Mouse (Mus musculus): ENCODE data around the gene Shq1.

Shq1 gene

DNA sequence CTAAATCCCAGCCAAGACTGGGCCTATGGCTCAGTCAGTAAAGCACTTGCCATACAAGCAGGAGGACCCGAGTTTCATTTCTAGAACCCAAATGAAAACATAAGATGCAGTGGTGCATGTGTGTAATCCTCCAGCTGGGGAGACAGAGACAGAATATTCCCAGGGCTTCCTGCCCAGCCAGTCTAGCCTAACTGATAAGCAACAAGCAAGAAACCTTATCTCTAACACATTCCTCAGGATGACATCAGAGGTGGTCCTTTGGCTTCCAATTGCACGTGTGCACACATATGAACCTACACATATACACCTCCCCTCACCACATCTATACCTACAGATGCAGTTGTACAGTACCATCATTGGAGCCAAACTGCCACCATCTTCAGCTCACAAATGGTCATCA is 2.1 kb downstream of the Shq1 start:
- DNase-seq (ENCODE audit: low read depth, low spot score): no peak

DNA sequence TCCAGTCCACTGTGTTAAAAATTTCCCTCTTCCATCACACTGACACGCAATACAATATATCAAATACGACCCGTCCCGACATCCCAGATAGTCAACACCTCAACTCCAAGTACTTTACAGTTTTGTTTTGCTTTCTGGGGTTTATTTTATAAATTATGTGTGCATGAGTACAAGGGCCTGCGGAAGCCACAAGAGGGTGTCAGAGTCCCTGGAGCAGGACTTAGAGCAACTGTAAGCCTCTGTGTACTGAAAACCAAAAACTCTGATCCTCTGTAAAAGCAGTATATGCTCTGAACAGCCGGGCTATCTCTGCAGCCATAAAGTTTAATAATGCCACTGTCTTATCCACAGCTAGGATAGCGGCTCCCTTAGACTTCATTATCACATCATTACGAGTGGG is 3.3 kb downstream of the Shq1 start:
- no peak for DNase-seq (ENCODE audit: low read depth, low spot score)

DNA sequence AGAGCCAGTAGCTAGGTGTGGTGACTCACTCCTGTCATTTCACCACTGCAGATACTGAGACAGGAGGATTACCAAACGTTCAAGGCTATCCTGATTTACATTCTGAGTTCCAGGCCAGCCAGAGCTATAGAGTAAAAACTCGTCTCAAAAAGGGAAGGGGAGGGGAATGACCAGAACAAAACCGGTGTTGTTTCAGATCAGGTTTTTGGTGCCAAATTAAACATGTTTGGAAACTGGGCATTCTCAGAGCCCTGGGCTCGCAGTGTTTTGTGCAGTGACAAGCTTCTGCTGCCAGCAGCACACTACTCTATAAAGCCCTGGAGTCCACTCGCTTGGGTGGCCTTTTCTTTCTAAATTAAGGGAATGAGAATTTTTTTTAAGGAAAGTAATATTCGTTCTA is 8.7 kb downstream of the Shq1 start:
- no peak for DNase-seq (ENCODE audit: low read depth, low spot score)

DNA sequence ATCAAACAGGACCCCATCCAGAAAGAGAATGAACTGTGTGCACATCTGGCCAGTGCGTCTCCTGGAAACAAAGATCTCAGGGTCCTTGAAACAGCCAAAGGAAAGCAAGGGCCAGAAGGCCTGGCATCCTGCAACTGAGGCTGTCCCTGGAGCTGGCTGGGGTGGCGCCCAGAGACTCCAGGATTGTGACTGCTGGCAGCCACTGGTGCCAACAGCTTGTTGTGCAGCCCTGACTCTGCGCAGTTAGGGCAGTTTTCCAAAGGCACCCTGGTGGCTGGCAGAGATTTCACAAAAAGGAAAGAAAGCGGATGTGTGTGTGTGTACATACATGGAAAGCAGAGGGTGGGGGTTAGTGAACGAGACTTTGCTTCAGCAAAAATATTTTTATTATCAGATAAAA is 10.6 kb downstream of the Shq1 start:
- peak; percentile 10 for DNase-seq (ENCODE audit: low read depth, low spot score)

DNA sequence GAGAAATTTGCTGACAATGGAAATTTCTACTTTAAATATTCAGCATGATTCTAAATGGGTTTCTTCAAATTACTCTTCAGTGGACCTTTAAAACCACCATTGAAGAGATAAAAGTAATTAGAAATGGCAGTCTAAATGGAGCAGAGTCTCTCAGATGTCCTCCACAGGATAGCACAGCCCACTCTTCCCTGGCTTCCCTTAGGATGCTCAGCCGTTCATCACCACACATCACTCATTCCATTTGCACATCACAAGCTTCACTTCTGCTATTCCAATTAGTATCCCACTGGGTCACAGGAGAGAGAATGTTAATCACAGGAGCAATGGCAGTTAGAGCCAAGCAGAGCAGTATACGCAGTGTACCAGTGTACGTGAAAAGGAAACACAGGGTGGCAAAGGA is 18.4 kb downstream of the Shq1 start:
- no peak for DNase-seq (ENCODE audit: low read depth, low spot score)

DNA sequence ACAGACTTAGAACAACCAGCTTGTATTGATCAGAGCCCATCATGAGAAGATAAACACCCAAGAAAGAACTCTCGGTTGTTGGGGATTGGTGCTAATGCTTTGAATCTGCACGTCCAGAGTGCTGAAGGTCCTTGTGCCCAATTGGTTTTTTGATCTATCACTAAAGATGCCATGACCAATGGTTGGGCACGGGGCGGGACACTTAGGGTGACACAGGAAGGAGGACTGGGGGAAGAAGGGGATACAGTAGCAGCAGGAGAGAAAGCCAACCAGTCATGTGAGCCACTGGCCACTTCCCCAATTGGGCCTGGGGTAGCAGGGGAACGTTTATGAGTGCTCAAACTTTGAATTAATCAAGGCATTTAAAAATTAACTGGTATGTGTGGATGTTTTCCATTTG is 23.8 kb downstream of the Shq1 start:
- peak; percentile 67 for DNase-seq (ENCODE audit: low read depth, low spot score)

DNA sequence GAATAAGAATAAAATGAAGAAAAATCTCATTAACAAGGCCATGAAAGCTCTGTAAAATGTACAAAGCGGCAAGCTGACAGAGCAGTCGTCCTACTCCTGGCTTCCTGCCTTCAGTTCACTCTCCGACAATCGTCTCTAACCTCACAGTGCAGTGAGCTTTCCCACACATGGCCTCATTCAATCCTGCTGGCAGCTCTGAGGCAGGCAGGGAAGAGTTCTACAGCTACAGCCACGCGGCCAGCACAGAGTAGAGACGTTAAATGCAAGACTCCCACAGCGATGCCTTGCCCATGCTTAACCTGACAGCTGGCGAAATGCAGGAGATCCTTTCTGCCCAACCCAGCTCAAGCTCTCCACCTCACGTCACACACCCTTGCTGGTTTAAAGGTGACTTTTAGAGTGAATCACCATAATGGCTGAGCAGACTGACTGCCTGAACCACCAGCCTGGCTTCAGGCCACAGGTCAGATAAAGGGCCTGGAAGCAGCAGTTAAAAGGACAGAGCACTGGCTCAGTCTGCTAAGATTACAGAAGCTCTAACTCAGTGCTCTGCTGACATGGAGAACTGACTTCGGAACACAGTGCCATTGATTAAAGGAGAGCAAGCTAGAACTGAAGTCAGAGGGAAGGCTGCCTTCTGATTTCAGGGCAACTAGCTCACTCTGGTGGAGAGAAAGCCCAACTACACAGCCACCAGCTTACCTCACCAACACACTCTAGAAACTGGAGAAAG is 25.3 kb downstream of the Shq1 start:
- peak; percentile 75 for DNase-seq (ENCODE audit: low read depth, low spot score)

DNA sequence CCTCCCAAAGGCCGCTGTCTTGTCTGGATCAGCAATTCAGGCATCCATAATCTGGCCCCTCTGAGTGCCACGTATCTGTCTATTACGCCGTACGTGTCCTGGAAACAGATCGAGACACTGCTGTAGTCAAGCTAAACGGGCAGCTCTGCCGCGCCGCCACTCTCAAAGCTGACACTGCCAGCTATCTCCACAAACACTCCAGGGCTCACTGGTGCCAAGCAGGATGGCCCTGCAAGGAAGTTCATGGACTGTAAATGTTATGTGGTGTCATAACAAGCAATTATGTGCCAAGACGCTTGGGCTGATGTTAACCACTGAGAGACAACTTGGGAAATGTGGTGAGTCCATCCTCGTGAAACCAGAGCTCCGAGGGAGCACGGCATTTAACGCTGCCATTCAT is 26.3 kb downstream of the Shq1 start:
- DNase-seq (ENCODE audit: low read depth, low spot score): no peak

DNA sequence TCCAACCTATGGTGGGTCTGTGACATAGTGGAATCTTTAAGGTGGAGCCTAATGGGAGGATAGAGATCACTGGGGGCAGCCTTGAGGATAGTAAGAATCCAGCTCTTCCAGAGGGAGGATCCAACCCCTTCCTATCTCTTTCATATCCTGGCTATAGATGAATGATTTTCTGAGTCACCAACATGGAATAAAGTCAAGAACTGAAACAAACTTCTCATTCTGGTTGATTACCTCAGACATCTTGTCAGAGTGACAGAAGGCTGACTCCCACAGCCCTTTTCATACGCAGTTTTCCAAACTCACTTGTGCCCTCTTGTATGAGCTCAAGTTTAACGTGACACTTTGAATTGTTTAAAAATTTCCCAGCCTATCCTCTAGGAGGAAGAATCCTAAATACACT is 28.2 kb downstream of the Shq1 start:
- no peak for DNase-seq (ENCODE audit: low read depth, low spot score)

DNA sequence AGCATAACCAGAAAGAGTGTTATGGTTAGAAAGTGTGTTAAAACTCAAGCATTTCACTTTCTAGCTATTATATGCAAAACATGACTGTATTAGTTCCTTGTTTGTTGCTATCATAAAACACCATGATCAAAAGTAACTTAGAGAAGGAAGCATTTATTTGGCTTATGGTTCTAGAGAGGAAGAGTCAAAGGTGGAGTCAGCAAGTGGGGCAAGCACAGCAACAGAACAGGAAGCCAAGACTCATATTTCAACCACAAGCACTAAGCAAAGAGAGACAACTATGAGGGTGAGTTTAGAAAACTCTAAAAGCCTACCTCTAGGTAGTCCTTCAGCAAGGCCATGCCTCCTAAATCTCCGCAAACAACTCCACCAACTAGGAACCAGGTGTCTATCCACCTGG is 30.4 kb downstream of the Shq1 start:
- no peak for DNase-seq (ENCODE audit: low read depth, low spot score)

DNA sequence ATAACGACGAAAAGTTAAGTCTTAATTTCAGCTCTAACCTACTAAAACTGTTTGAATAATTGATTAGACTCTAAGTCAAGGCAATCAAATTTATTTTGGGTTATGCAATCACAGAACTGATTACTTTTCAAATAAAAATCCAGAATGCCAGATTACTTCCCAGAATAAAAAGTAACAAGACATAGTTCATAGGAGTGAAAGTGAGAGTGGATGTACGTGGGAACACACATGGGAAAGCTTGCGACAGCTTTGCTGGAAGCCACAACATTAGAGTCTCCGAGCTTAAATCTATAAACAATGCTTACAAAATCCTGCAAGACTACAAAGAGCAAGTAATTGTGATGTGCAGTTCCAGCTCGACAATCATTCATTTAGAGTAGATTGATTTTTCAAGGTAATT is 41.9 kb downstream of the Shq1 start:
- no peak for DNase-seq (ENCODE audit: low read depth, low spot score)

DNA sequence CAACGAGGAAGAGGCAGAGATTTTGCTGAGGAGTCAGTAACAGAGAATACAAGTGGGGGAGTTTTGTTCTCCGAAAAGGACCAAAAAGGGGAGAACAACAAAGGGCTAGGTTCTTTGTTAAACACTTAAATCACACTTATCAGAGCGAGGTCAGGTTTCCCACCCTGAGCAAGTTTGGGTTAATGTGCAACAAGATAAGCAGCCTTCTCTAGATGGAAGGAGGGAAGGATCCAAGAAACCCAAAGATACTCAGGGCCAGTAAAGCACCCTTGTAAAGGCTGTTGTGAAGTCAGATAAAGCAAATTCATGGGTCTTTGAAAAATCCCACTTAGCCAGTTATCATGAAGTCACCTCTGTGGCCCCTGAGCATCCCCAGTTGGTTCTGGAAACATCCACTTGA is 42.7 kb downstream of the Shq1 start:
- no peak for DNase-seq (ENCODE audit: low read depth, low spot score)

DNA sequence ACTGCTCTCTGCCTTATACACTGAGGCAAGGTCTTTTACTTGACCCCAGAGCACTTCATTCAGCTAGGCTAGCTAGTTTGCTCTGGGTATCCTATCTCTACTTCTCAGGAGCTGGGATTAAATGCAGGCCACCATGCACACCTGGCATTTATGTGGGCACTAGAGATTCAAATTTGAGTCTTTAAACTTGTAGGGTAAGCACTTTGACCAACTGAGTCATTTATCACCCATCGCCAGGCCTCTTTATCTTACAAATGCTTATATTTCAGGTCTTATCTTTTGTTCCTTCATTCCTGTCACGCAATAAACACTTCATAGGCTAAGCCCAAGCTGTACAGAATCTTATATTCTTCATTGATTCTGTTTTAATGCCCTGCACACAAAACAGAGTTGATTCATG is 47.0 kb downstream of the Shq1 start:
- DNase-seq (ENCODE audit: low read depth, low spot score): no peak

DNA sequence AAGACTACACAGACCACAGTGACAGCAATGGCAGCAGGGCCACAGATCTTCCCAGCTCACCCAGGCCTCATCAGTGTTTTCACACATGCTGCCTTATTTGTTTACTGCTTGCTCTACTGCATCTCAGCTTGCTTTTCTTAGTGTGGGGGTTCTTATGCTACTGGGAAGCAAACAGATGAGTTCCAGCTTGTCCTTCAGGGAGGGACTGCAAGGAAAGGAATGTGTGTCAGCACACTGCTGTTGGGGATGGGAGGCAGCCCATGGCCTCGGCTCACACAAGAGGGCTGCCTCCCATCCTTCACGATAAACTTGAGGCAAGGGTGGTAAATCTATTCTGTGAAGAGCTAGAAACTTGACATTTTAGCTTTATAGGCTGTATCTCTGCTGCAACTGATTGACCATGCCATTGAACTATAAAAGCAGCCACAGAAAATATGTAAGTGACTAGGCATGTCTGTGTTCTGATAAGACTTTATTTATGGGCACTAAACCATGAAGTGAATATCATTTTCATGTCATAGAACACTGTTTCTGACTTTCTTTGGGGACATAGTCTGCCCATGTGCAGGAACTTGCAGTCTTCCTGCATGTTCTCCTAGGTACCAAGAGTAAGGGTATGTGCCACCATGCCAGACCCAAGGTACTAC is 48.0 kb downstream of the Shq1 start:
- DNase-seq (ENCODE audit: low read depth, low spot score): no peak

DNA sequence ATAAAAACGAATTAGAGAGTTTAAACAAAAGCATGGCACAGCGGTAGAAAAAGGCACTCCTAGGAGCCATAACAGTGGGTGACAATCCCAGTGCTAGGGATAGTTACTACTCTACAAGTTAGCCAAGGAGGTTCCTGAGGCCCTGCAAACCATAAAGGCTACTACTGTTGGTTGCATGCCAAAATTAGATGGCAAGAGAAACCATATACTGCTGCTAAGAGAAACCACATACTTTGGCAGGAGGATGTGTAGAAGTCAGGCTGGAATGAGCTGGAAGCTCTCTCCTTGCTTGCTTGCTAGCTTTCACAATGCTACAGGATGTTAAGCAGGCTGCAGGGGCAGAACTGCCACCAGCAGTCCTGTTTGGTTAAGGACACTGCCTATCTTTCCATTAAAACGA is 50.5 kb downstream of the Shq1 start:
- no peak for DNase-seq (ENCODE audit: low read depth, low spot score)

DNA sequence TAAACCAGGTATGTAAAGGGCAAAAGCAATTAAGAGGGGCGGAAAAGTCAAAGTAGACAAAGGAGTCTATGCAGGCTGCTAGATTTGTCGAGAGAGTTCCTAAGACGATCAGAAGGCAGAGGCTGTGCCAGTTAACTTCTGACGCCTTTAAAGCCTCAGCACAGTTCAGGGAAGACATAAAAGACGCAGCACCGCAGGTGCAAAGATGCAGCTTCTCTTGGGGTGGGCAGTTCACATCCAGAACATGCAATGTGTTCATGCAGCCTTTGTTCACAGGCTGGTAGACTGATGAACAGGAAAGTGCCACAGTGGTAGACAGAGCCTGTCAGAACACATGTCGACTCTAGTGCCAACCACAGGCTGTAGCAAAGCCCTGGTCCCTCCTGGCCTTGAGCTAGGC is 51.6 kb downstream of the Shq1 start:
- no peak for DNase-seq (ENCODE audit: low read depth, low spot score)

DNA sequence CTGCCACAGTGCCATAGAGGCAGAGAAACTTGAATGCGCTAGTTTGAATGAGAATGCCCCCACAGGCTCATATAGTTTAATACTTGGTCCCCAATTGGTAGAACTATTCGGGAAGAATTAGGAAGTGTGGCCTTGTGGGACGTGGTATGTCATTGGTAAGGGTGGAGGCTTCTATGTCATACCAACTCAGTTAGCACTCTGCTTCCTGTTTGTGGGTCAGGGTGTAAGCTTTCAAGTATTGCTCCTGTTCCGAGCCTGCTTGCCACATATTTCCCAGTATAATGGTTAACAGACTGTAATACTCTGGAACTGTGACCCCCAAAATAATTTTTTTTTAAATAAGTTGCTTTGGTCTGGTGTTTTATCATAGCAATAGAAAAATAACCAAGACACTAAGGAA is 54.8 kb downstream of the Shq1 start:
- no peak for DNase-seq (ENCODE audit: low read depth, low spot score)

DNA sequence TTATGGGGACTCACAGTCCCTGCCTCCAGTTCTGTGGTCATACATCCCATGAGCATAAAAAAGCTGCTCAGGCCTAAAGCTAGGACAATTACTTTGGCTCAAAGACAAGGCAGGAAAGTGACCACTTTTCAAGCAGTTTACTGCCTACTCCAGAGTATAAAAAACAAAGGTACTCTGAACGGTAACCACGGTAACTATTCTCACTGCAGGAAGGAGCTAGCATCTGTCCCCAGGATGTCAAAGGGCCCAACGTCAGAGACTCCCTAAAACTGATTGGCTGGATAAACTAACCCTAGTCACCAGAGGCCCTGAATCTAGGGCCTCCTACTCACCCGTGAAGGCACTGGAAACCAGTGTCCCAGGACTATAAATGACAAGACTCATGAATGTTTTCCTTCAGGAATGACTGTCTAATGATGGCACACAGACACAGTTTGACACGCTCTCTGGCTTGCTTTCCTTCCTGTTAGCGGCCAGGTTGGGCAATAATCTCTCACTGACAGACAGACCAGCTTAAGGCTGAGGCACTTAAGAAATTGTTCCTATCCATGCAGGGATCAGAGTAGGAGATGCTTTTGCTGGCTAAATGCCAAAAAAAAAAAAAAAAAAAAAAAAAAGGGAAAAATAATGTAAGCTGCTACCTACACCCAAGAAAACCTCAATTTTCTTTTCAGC is 57.2 kb downstream of the Shq1 start:
- DNase-seq (ENCODE audit: low read depth, low spot score): peak; percentile 18

DNA sequence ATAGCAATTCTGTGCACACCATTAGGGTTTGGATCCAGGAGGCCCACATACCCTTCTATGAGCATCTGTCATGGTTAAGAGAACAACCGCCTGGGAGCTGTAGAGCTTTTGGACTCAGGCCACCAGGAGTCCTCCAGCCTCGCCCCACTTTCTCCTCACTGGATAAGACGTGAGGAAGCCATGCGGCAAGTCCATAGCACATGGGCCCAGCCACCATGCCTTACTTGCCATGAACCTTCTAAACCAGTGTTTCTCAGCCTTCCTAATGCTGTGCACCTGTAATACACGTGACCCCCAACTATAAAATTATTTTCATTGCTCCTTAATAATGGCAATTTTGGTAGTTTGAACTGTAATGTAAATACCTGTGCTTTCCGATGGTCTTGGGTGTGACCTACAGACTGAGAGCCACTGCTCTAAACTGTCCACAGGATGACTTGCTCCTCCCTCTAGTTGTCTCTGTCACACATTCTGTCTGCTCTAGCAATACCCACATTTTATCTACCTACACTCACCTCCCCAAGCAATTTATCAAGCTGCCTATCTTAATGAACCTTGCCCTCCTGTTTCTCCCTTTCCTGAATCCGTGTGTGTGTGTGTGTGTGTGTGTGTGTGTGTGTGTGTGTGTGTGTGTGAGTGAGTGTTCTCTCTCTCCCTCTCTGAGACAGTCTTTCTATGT is 59.9 kb downstream of the Shq1 start:
- no peak for DNase-seq (ENCODE audit: low read depth, low spot score)

DNA sequence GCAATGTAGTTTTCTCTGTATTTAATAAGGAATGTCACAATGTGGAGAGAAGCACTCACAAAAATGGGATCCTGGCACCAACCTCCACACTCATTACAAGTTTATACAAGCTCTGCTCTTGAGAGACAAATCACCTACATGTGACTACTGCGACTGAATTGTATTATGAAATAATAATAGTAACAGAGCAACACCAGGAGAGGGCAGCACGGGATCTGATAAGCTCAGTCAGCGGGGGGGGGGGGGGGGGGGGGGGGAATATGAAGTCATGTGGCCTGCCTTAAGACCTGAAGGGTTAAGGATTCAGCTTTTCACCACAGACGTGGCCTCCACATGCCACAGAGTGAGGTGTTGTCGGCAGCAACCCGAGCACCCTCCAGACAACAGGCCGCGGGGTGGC is 60.8 kb downstream of the Shq1 start:
- peak; percentile 31 for DNase-seq (ENCODE audit: low read depth, low spot score)

DNA sequence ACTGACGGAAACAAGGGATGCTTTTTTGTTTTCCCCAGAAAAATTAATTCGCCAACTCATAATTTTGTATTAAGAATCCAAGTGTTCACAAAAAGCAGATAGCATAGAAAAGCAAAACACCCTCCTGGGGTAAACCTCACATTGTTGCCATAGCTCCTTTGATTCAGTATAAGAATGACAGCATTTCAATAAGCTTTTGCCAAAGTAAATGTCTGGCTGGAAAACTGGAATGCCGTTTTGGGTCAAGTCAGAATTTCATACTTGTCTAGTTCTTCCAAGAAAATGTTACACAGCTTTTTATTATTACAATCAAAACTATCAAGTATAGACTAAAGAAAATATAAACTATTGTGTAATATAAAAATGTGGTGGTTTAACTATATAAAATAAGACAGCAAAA is 61.7 kb downstream of the Shq1 start:
- DNase-seq (ENCODE audit: low read depth, low spot score): no peak

DNA sequence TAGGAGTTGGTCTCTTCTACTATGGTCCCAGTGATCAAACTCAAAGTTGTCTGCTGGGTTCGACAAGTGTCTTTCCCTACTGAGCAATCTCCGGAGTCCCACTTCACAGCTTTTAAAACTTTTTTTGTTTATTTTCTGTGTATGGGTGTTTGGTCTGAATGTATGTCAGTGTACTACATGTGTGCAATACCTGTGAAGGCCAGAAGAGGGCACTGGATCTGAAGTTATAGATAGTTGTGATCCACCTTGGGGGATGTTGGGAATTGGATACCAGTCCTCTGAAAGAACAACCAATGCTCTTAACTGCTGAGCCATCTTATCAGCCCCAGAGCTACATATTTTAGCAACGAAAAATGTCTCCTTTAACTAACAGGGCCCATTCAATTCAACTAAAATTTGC is 62.5 kb downstream of the Shq1 start:
- DNase-seq (ENCODE audit: low read depth, low spot score): peak; percentile 81

DNA sequence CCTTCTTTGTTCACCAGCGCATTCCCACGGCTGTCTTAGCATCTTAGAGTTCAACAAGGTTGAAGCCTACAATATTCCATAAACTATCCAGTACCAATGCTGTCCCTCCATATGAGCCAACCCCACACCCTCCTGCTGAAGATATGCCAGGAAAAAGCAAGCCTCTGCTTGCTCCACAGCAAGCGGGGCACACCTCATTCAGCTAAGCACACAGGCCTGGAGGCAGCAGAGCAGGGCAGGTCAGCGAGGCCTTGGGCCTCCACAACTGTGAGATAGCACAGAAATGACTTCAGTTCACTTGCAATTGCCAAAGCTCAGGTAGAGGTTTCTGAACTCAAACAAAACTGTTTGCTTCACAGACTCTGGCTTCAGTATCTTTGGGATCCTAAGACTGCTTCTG is 64.2 kb downstream of the Shq1 start:
- DNase-seq (ENCODE audit: low read depth, low spot score): no peak

All from R1 (cell line).